Mouse (Mus musculus) myocyte (in vitro differentiated cells): Measurements from ENCODE around the gene Pipox.

Source experiments
- POLR2A ChIP-seq: IDR thresholded peaks from one replicate; pipeline ENCODE4 v1.6.1; 2011; ENCODE audit warnings: low read depth, mild to moderate bottlenecking, control low read depth, moderate library complexity; ENCODE audit not compliant: insufficient read length
- POLR2AphosphoS2 ChIP-seq: IDR thresholded peaks from one replicate; pipeline ENCODE4 v1.6.1; 2011; ENCODE audit warnings: low read depth, control low read depth; ENCODE audit not compliant: insufficient read length

DNA sequence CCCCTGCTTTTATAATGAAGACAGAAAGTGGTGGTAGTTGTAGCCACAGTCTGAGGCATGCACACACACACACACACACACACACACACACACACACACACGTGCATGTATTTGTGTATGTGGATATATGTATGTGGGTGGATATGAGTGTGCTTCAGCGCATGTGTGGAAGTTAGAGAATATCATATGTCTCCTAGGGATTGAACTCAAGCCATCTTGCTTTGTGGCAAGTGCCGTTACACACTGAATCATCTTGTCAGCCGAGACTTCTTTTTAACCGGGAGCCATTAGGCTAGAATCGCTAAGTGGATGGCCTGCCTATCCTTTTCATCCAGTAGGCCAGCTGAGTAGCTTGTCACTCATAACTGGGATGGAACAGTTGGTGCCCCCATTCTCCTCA is 36.8 kb downstream of the Pipox start:
- TF ChIP-seq POLR2AphosphoS2 (no peak), POLR2A (no peak)
